Mouse (Mus musculus) spleen, adult 2 months (tissue): ENCODE results near the gene Med23.

Experiments
- CTCF ChIP-seq: fragments of 200-500 bp; IDR thresholded peaks from 2 replicates; pipeline ENCODE4 v1.5.1; 2011; ENCODE audit warnings: mild to moderate bottlenecking, inconsistent platforms; ENCODE audit not compliant: insufficient read depth, insufficient read length, insufficient replicate concordance; ENCODE audit errors: extremely low read depth
- POLR2A ChIP-seq: fragments of 200-500 bp; IDR thresholded peaks from 2 replicates; pipeline ENCODE4 v1.6.1; 2011; ENCODE audit warnings: low read depth, low read length, inconsistent platforms

GRCm38 (mm10) chr10:24828136-24828535, 41.6 kb upstream of the Med23 start:
- no peak for TF ChIP-seq POLR2A
- TF ChIP-seq CTCF = no peak
